Mouse (Mus musculus) embryonic fibroblast, embryonic 13.5 days (primary cell): ENCODE results near the gene Ptpn7. TPM values are rescaled to one million over a fixed set of nuclear protein-coding genes. Genes with fewer than 3 reads are reported as not detected.
"Not testable (repeated sequence)": the region's sequence is repeated elsewhere in the genome, so short reads cannot be mapped to it uniquely, and the experiment has no call there.

ENCODE experiments used
- H3K27ac ChIP-seq: 2 replicates; pipeline ENCODE4 v1.5.1; 2012; ENCODE audit warnings: low read length, control low read depth, inconsistent platforms; ENCODE audit not compliant: insufficient read depth
- H3K4me1 ChIP-seq: 2 replicates; pipeline ENCODE4 v1.6.1; 2011; ENCODE audit warnings: low read length; ENCODE audit not compliant: control insufficient read depth, insufficient read depth
- H3K4me3 ChIP-seq: 2 replicates; pipeline ENCODE4 v1.5.1; 2011; ENCODE audit warnings: mild to moderate bottlenecking, control low read depth, low read length; ENCODE audit not compliant: insufficient read depth
- CTCF ChIP-seq: IDR thresholded peaks from 2 replicates; pipeline ENCODE4 v1.5.1; 2011; ENCODE audit warnings: mild to moderate bottlenecking, control low read depth, low read length, moderate library complexity, borderline replicate concordance; ENCODE audit not compliant: insufficient read depth
- POLR2A ChIP-seq: IDR thresholded peaks from 2 replicates; pipeline ENCODE4 v1.6.1; 2011; ENCODE audit warnings: low read depth, mild to moderate bottlenecking, control low read depth, low read length, moderate library complexity
- polyA plus RNA-seq: library from polyadenylated mRNA; stranded (reverse); fragments of >200 nt; gene quantifications from 2 replicates; pipeline ENCODE4 v1.2.4, GENCODE M21; 2011; ENCODE audit warnings: low read depth; ENCODE audit not compliant: missing spikeins, insufficient read length

The Ptpn7 gene
- polyA plus RNA-seq, 1 experiment = 0.79 TPM

GRCm38 (mm10) chr1:135097441-135097840 lies 35.1 kb upstream of the Ptpn7 start:
- no peak overlapping the region for H3K27ac ChIP-seq
- no peak for TF ChIP-seq POLR2A
- TF ChIP-seq CTCF = no peak

GRCm38 (mm10) chr1:135098441-135098840 lies 34.1 kb upstream of the Ptpn7 start:
- Histone ChIP-seq H3K4me3 (no peak overlapping the region), H3K27ac (no peak overlapping the region), H3K4me1 (0 out of 2 replicates have a peak, but pooled peaks cover 3% of the 10 kb centered on the region)
- TF ChIP-seq CTCF (no peak), POLR2A (no peak)

More at GRCm38 (mm10) chr1:135097441-135097840, 35.1 kb upstream of the Ptpn7 start:
- Histone ChIP-seq H3K4me3 (no peak overlapping the region), H3K4me1 (0 out of 2 replicates have a peak, but pooled peaks cover 3% of the 10 kb centered on the region)

GRCm38 (mm10) chr1:135100400-135100799 lies 32.1 kb upstream of the Ptpn7 start:
- H3K4me1 ChIP-seq = 0 out of 2 replicates have a peak, but pooled peaks cover 3% of the 10 kb centered on the region
- TF ChIP-seq CTCF (no peak), POLR2A (no peak)
- no peak overlapping the region for H3K27ac ChIP-seq
- no peak overlapping the region for H3K4me3 ChIP-seq

- H3K27ac ChIP-seq = no peak within 1 kb of the TSS
- no peak for TF ChIP-seq CTCF
- TF ChIP-seq POLR2A = no peak
- H3K4me3 ChIP-seq = 0 out of 2 replicates have a peak within 1 kb of the TSS, but pooled peaks have one; percentile 7
- no peaks in the 10 kb centered on the region for H3K4me1 ChIP-seq
Measured at GRCm38 (mm10) chr1:135105124-135105523, 27.4 kb upstream of the Ptpn7 start, which contains the start of gene Lgr6. Gene Lgr6 (minus strand): TSS chr1:135105276.

- TF ChIP-seq POLR2A (no peak), CTCF (peak; percentile 83)
- no peak overlapping the region for H3K4me3 ChIP-seq
- no peaks in the 10 kb centered on the region for H3K4me1 ChIP-seq
- no peak overlapping the region for H3K27ac ChIP-seq
Measured at GRCm38 (mm10) chr1:135105951-135106350, 26.5 kb upstream of the Ptpn7 start.

GRCm38 (mm10) chr1:135108611-135109010 lies 23.9 kb upstream of the Ptpn7 start:
- H3K4me1 ChIP-seq = peaks cover 3% of the 10 kb centered on the region
- no peak for TF ChIP-seq POLR2A
- peak; percentile 67; the same call in 1 of the 2 replicates for TF ChIP-seq CTCF
- no peak overlapping the region for H3K27ac ChIP-seq
- H3K4me3 ChIP-seq = no peak overlapping the region

GRCm38 (mm10) chr1:135110075-135110474 lies 22.4 kb upstream of the Ptpn7 start:
- TF ChIP-seq POLR2A = no peak
- TF ChIP-seq CTCF = peak; percentile 82
- no peak overlapping the region for H3K27ac ChIP-seq
- H3K4me3 ChIP-seq = no peak overlapping the region
- H3K4me1 ChIP-seq = peaks cover 3% of the 10 kb centered on the region

- H3K27ac ChIP-seq, H3K4me1 ChIP-seq, H3K4me3 ChIP-seq: not testable (repeated sequence)
Measured at GRCm38 (mm10) chr1:135111271-135111670, 21.2 kb upstream of the Ptpn7 start.

GRCm38 (mm10) chr1:135112661-135113060 lies 19.8 kb upstream of the Ptpn7 start:
- peaks cover 3% of the 10 kb centered on the region for H3K4me1 ChIP-seq
- TF ChIP-seq CTCF (peak; percentile 83), POLR2A (no peak)
- H3K4me3 ChIP-seq = no peak overlapping the region
- no peak overlapping the region for H3K27ac ChIP-seq

- no peak for TF ChIP-seq CTCF
- no peak for TF ChIP-seq POLR2A
- Histone ChIP-seq H3K27ac (no peak overlapping the region), H3K4me3 (no peak overlapping the region), H3K4me1 (peaks cover 5% of the 10 kb centered on the region)
Measured at GRCm38 (mm10) chr1:135124573-135125363, 7.7 kb upstream of the Ptpn7 start.
